Mouse (Mus musculus): ENCODE data around the gene Gm21762. TPM values are rescaled to one million over a fixed set of nuclear protein-coding genes. Genes with fewer than 3 reads are reported as not detected.
A peak's percentile ranks its signal among the peaks of the same experiment; 100 is the strongest.
"Not testable (repeated sequence)": the region's sequence is repeated elsewhere in the genome, so short reads cannot be mapped to it uniquely, and the experiment has no call there.

Gene Gm21762
- not detected for total RNA-seq (2021)
- long read RNA-seq: 0 reads

DNA sequence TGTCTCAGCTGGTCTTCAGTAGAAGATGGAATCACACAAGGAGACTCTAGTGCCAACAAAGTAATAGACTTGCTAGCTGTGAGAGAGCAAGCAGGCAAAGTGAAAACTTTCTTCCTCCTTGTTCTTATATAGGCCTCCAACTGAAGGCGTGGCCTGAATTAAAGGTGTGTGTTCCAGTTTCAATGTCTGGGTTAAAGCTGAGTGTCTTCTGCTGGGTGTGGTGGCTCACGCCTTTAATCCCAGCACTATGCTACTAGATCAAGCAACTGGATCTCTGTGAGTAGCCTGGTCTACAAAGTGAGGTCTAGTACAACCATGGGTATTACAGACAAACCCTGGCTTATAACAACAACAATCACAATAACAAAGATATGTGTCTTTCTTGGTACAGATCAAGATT, at the start of gene Gm21762:
Gene Gm21762, minus strand, starts transcription at position 101 of the 400 bp plus-strand sequence.
- DNase-seq (ENCODE audit: low spot score in 2 of 2): not testable (repeated sequence)

DNA sequence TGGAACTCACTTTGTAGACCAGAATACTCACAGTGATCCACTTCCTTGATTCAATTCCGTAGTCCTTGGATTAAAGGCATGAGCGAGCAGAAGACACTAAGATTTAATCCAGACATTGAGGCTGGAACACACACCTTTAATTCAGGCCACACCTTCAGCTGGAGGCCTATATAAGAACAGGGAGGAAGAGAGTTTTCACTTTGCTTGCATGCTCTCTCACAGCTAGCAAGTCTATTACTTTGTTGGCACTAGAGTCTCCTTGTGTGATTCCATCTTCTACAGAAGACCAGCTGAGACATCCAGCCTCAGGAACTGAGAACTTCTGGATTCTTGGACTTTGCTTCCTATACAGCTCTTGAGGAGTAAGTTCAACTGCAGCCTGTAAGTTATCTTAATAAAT, 47.1 kb upstream of the Gm21762 start, which contains the start of gene AF067061:
Gene AF067061, plus strand, starts transcription at position 245 of the 400 bp plus-strand sequence.
- DNase-seq (ENCODE audit: low spot score in 2 of 2): not testable (repeated sequence)

- DNase-seq (ENCODE audit: low spot score in 2 of 2): not testable (repeated sequence)
Observed at GRCm38 (mm10) chr13:120259718-120260117, 44.0 kb upstream of the Gm21762 start.

DNA sequence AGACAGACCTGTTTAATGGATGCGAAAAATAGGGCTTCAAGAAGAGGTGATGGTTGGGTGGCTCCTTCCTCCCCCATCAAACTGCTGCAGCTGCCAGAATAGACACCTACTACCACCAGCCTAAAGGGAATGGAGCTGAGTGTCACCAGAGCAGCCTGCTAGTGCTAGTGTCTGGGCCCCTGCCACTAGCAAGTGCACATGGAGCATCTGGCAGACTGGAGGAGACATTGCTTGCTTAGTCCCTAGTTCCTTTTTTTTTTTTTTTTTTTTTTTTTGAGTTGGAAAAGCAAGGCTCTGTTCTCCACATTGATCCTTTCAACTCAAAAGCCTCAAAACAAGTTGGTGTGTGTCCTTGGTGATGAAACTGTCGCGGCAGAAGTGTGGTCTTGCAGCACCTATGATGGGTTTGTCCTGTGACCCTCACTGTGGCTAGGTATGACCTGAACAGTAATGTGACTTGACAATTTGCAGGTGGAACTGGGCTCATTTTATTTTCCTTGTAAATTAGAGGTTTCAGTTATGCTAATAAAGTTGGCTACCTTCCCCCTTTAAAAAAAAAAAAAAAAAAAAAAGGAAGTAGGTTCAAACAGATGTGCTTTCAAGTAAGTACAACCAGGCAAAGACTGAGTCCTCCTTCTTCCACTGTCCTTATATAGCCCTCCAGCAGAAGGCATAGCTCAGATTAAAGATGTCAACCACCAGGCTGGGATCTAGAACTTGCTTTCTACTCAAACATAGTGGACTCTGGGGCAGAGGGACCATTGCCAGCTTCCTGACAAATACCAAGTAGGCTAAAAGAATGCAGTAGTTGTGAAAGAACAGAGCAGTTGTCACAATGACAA, 43.3 kb upstream of the Gm21762 start:
- not testable (repeated sequence) for DNase-seq (ENCODE audit: low spot score in 2 of 2)

- DNase-seq (ENCODE audit: low spot score in 2 of 2): not testable (repeated sequence)
Observed at GRCm38 (mm10) chr13:120251208-120251924, 35.6 kb upstream of the Gm21762 start.

DNA sequence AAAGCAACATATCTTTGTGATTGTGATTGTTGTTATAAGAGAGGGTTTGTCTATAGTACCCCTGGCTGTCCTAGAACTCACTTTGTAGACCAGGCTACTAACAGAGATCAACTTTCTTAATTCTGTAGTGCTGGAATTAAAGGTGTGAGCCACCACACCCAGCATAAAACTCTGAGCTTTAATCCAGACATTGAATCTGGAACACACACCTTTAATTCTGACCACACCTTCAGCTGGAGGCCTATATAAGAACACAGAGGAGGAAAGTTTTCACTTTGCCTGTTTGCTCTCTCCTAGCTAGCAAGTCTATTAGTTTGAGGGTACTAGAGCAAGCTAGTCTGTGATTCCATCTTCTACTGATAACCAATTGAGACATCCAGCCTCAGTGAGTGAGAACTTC, 23.1 kb upstream of the Gm21762 start, which contains the start of gene Gm21731:
Gene Gm21731, plus strand, starts transcription at position 301 of the 400 bp plus-strand sequence.
- DNase-seq (ENCODE audit: low spot score in 2 of 2): not testable (repeated sequence)

DNA sequence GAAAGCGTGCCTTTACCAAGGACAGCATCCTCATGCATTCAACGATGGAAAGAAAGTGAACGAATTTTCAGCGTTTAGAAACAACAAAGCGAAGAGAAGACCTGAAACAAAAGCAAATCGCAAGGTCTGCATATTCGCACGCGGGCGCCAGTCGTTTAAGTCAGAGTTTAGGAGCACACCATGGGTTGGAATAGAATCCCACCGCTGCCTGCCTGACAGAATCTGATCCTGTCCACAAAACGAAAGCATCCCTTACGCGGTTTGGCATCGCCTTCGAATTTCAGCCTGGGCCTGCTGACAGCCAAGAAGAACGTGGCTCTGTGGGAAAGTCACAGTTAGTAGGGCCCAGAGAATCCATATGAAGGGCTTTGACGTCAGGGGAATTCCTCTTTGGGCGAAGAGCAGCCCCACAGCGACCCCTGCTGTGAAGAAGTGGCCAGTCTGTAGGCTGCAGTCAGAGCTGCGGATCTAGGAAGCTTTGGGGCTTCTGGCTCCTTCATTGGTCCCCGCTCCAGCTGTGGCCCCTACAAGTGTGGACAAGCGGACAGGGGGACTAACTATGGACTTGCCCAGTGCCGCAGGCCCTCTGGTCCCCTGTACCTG, 16.8 kb upstream of the Gm21762 start:
- DNase-seq (ENCODE audit: low spot score in 2 of 2): not testable (repeated sequence)

GRCm38 (mm10) chr13:120231798-120232197, 16.1 kb upstream of the Gm21762 start:
- DNase-seq (ENCODE audit: low spot score in 2 of 2): not testable (repeated sequence)

DNA sequence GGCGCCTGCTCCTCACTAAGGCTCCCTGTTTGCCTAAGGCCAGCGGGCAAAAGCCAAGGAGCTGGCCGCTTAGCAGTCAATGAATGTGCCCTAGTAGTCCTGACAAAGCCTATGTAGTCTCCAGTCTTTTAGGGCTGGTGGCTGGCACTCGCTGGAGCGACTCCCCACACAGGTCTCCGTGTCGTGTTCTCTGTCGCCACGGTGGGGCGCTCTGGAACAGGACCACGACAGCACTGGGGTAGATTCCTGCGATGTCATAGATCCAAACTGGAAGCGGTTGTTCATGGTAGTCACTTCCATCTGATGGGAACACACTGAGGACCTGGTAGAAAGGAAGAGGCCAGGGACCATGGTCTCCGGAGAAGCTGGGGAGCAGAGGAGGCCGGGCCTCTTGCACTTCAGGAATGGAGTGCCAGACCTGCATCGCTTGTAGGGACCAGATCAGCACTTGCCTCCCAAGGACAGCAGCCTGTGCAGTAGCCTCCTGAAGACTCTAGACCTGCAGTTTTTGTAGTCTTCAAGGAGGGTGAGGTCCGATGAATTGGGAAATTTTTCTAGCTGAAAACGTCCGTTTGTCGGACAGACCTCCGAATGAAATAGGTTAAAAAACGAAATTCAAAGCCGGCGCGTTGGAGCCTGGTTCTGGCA, 7.4 kb upstream of the Gm21762 start:
- DNase-seq (ENCODE audit: low spot score in 2 of 2): not testable (repeated sequence)

DNA sequence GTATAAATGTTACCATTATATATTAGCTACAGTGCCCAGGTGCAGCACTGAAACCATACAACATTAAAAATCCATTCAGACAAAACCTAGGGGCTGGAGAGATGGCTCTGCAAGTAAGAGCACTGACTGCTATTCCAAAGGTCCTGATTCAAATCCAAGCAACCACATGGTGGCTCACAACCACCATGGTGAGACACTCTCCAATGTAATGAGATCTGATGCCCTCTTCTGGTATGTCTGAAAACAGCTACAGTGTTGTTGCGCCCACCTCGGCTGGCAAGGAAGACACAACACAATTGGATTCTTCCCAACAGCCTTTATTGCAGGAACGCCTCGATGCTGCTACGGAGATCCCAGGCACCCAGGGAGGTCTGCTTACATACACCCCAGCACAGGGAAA, 5.2 kb upstream of the Gm21762 start:
- DNase-seq (ENCODE audit: low spot score in 2 of 2): not testable (repeated sequence)

GRCm38 (mm10) chr13:120196189-120196821, 19.4 kb downstream of the Gm21762 start:
- DNase-seq (ENCODE audit: low spot score in 2 of 2): not testable (repeated sequence)

GRCm38 (mm10) chr13:120172133-120172532, 43.6 kb downstream of the Gm21762 start, which contains the start of gene Gm21818:
Gene Gm21818 (plus strand): TSS chr13:120172433.
- DNase-seq (ENCODE audit: low spot score in 2 of 2): not testable (repeated sequence)

GRCm38 (mm10) chr13:120168301-120168700, 47.4 kb downstream of the Gm21762 start:
- peak in 1 of 2 experiments; percentile 12 for DNase-seq (ENCODE audit: low spot score in 2 of 2)

Other genes starting within 250 kb of the Gm21762 start
- gene Gm36079, start 188.9 kb downstream of the Gm21762 start, total RNA-seq (2021): not detected
- gene Gm21188, start 163.8 kb downstream of the Gm21762 start, total RNA-seq (2021): under 1 TPM in 1 of 2 experiments, not detected in 1; 0.21 TPM
- not detected for gene Gm20767, start 75.7 kb downstream of the Gm21762 start, total RNA-seq (2021)
- not detected for gene Gm21818, start 43.5 kb downstream of the Gm21762 start, total RNA-seq (2021)
- gene Gm21731, start 23.2 kb upstream of the Gm21762 start, total RNA-seq (2021): not detected
- not detected for gene AF067061, start 47.2 kb upstream of the Gm21762 start, total RNA-seq (2021)
- not detected for gene BC147527, start 84.4 kb upstream of the Gm21762 start, total RNA-seq (2021)
- not detected for gene Tcstv3, start 100.9 kb upstream of the Gm21762 start, total RNA-seq (2021)

Data from layer of hippocampus, postnatal 10 days (tissue).